Mouse (Mus musculus): ENCODE measurements around the gene Olfr77. TPM values are rescaled to one million over a fixed set of nuclear protein-coding genes. Genes with fewer than 3 reads are reported as not detected.

The Olfr77 gene
- total RNA-seq (2021), result 0.03 TPM in 1 of 2 replicates, not detected in the other
- long read RNA-seq, result 0 reads

DNA sequence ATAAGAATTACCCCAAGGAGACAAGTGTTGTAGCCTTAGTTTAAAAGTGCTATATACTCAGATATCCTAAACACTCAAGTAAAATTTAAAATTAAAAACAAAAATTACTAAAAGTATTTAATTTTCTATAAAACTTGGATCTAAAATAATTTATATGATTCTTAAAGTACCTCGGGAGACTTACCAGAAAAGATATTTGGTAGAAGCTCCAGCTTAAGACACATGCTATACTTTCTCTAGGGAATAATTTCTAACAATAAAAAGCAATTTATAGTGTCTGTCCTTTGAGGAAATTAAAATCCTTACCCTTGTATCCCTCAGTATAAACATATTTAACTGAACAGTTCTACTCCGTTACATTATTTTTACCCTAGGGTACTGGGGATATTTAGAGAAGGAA is at the start of gene Olfr77:
Gene Olfr77 (plus strand): TSS at position 301 of the 400 bp plus-strand sequence.
- no peak for DNase-seq

DNA sequence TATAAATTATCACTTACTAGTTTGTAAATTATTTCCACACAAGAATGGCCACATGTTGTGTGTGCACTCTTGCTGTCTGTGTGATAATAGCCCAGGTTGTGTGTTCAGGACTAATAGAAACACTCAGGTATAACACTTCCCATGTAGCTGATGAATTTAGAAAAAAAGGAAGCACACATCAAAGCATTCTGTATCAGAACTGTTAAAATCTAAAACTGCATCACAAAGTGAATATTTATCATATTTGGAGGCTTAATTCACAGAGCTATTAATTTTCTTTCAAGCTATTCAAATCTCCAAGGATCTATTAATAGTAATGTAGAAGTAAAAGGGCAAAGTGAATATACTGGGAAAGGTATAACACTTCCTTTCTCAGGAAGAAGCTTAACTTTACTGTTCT is 28.8 kb upstream of the Olfr77 start, which contains the start of gene Olfr862:
Gene Olfr862 (minus strand): TSS at position 101 of the 400 bp plus-strand sequence.
- no peak for DNase-seq

DNA sequence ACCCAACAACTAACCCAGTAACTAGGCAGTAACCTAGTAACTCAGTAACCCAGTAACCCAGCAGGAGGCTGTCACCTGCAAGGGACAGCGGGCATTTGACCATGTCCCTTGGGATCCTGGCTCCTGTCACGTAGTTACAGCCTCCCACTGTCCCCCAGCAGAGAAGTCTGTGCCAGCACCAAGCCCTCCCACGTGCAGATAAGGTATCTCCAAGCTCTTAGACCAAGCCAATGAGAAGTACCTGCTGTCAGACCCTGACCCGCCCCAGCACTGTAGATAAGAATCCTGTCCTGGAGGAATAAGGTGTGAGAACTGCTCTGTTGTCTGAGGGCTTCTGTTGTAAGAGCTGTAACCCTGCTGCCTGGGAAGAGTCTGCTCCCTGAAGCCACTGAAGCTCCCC is 5.5 kb upstream of the Olfr77 start:
- DNase-seq, result no peak

Other genes starting within 250 kb of the Olfr77 start
- gene Olfr857, start 207.4 kb upstream of the Olfr77 start, total RNA-seq (2021), result not detected in 2 replicates
- not detected in 2 replicates for gene Olfr58, start 136.6 kb upstream of the Olfr77 start, total RNA-seq (2021)
- not detected in 2 replicates for gene Olfr859, start 112.0 kb upstream of the Olfr77 start, total RNA-seq (2021)
- gene Olfr860, start 67.1 kb upstream of the Olfr77 start, total RNA-seq (2021), result not detected in 2 replicates
- not detected in 2 replicates for gene Olfr862, start 28.9 kb upstream of the Olfr77 start, total RNA-seq (2021)
- gene Olfr866, start 111.2 kb downstream of the Olfr77 start, total RNA-seq (2021), result not detected in 2 replicates
- not detected in 2 replicates for gene Olfr867, start 140.7 kb downstream of the Olfr77 start, total RNA-seq (2021)
- gene Olfr868, start 181.8 kb downstream of the Olfr77 start, total RNA-seq (2021), result not detected in 2 replicates
- gene Olfr869, start 212.1 kb downstream of the Olfr77 start, total RNA-seq (2021), result not detected in 2 replicates